Mouse (Mus musculus): ENCODE measurements around the gene Snapc2. TPM values are rescaled to one million over a fixed set of nuclear protein-coding genes. Genes with fewer than 3 reads are reported as not detected.

The Snapc2 gene
- polyA plus RNA-seq, 1 experiment = 6.0 TPM

- H3K4me3 ChIP-seq (replicated peaks) = no peak overlapping the region
- peaks cover 30% of the 10 kb centered on the region for H3K4me1 ChIP-seq (ENCODE audit: control insufficient read depth)
- TF ChIP-seq GATA1 (IDR thresholded peaks at IDR 0.05; ENCODE audit: low read length) (no peak), TAL1 (IDR thresholded peaks at IDR 0.05; ENCODE audit: low read length) (no peak)
- peaks cover 51% of the 10 kb centered on the region for H3K27me3 ChIP-seq (ENCODE audit: control insufficient read depth)
- H3K9me3 ChIP-seq (ENCODE audit: control insufficient read depth, low read length) = no peaks in the 10 kb centered on the region
- H3K36me3 ChIP-seq (ENCODE audit: control insufficient read depth) = no peaks in the 10 kb centered on the region
These were observed 23.1 kb upstream of the Snapc2 start for GRCm38 (mm10) chr8:4229784-4230183.

GRCm38 (mm10) chr8:4230612-4231351 is 22.1 kb upstream of the Snapc2 start:
- H3K4me1 ChIP-seq (ENCODE audit: control insufficient read depth) = peaks cover 30% of the 10 kb centered on the region
- H3K36me3 ChIP-seq (ENCODE audit: control insufficient read depth) = no peaks in the 10 kb centered on the region
- H3K27me3 ChIP-seq (ENCODE audit: control insufficient read depth) = peaks cover 41% of the 10 kb centered on the region
- TF ChIP-seq TAL1 (IDR thresholded peaks at IDR 0.05; ENCODE audit: low read length) = no peak
- no peak overlapping the region for H3K4me3 ChIP-seq (replicated peaks)
- no peaks in the 10 kb centered on the region for H3K9me3 ChIP-seq (ENCODE audit: control insufficient read depth, low read length)

- H3K9me3 ChIP-seq (ENCODE audit: control insufficient read depth, low read length) = no peaks in the 10 kb centered on the region
- H3K4me3 ChIP-seq (replicated peaks) = peak overlapping the region; percentile 77
- H3K27me3 ChIP-seq (ENCODE audit: control insufficient read depth) = no peaks in the 10 kb centered on the region
- H3K36me3 ChIP-seq (ENCODE audit: control insufficient read depth) = peaks cover 30% of the 10 kb centered on the region
- TF ChIP-seq GATA1 (IDR thresholded peaks at IDR 0.05; ENCODE audit: low read length) (no peak), TAL1 (IDR thresholded peaks at IDR 0.05; ENCODE audit: low read length) (no peak)
- peaks cover 53% of the 10 kb centered on the region for H3K4me1 ChIP-seq (ENCODE audit: control insufficient read depth)
These were observed 15.0 kb upstream of the Snapc2 start for GRCm38 (mm10) chr8:4237814-4238433.

- TF ChIP-seq TAL1 (IDR thresholded peaks at IDR 0.05; ENCODE audit: low read length) = no peak
- no peak for TF ChIP-seq GATA1 (IDR thresholded peaks at IDR 0.05; ENCODE audit: low read length)
- peak within 1 kb of the TSS; percentile 77 for H3K4me3 ChIP-seq (replicated peaks)
- no peaks in the 10 kb centered on the region for H3K27me3 ChIP-seq (ENCODE audit: control insufficient read depth)
- peaks cover 37% of the 10 kb centered on the region for H3K36me3 ChIP-seq (ENCODE audit: control insufficient read depth)
- H3K4me1 ChIP-seq (ENCODE audit: control insufficient read depth) = peaks cover 53% of the 10 kb centered on the region
- no peaks in the 10 kb centered on the region for H3K9me3 ChIP-seq (ENCODE audit: control insufficient read depth, low read length)
These were observed 14.3 kb upstream of the Snapc2 start, which contains the start of the genes Map2k7 and Gm49320 for GRCm38 (mm10) chr8:4238434-4239192. Map2k7 (plus strand) TSS chr8:4238740. Gm49320 (plus strand) TSS chr8:4238865.

GRCm38 (mm10) chr8:4239193-4239890 is 13.5 kb upstream of the Snapc2 start:
- TF ChIP-seq TAL1 (IDR thresholded peaks at IDR 0.05; ENCODE audit: low read length) (no peak), GATA1 (IDR thresholded peaks at IDR 0.05; ENCODE audit: low read length) (peak; percentile 66)
- Histone ChIP-seq H3K9me3 (ENCODE audit: control insufficient read depth, low read length) (no peaks in the 10 kb centered on the region), H3K4me3 (replicated peaks) (peak overlapping the region; percentile 77), H3K4me1 (ENCODE audit: control insufficient read depth) (peaks cover 53% of the 10 kb centered on the region), H3K27me3 (ENCODE audit: control insufficient read depth) (no peaks in the 10 kb centered on the region), H3K36me3 (ENCODE audit: control insufficient read depth) (peaks cover 44% of the 10 kb centered on the region)

GRCm38 (mm10) chr8:4245061-4245460 is 7.8 kb upstream of the Snapc2 start:
- no peaks in the 10 kb centered on the region for H3K9me3 ChIP-seq (ENCODE audit: control insufficient read depth, low read length)
- H3K4me3 ChIP-seq (replicated peaks) = no peak overlapping the region
- H3K36me3 ChIP-seq (ENCODE audit: control insufficient read depth) = peaks cover 79% of the 10 kb centered on the region
- TF ChIP-seq GATA1 (IDR thresholded peaks at IDR 0.05; ENCODE audit: low read length) = no peak
- no peak for TF ChIP-seq TAL1 (IDR thresholded peaks at IDR 0.05; ENCODE audit: low read length)
- peaks cover 44% of the 10 kb centered on the region for H3K4me1 ChIP-seq (ENCODE audit: control insufficient read depth)
- H3K27me3 ChIP-seq (ENCODE audit: control insufficient read depth) = peaks cover 4% of the 10 kb centered on the region; the same call in 1 of the 2 replicates

- peaks cover 45% of the 10 kb centered on the region for H3K4me1 ChIP-seq (ENCODE audit: control insufficient read depth)
- TF ChIP-seq TAL1 (IDR thresholded peaks at IDR 0.05; ENCODE audit: low read length) (no peak), GATA1 (IDR thresholded peaks at IDR 0.05; ENCODE audit: low read length) (no peak)
- peaks cover 76% of the 10 kb centered on the region for H3K36me3 ChIP-seq (ENCODE audit: control insufficient read depth)
- no peaks in the 10 kb centered on the region for H3K9me3 ChIP-seq (ENCODE audit: control insufficient read depth, low read length)
- H3K4me3 ChIP-seq (replicated peaks) = no peak overlapping the region
- H3K27me3 ChIP-seq (ENCODE audit: control insufficient read depth) = peaks cover 4% of the 10 kb centered on the region; the same call in 1 of the 2 replicates
These were observed 7.1 kb upstream of the Snapc2 start for GRCm38 (mm10) chr8:4245737-4246136.

GRCm38 (mm10) chr8:4247241-4247640 is 5.6 kb upstream of the Snapc2 start:
- Histone ChIP-seq H3K9me3 (ENCODE audit: control insufficient read depth, low read length) (no peaks in the 10 kb centered on the region), H3K4me3 (replicated peaks) (no peak overlapping the region), H3K36me3 (ENCODE audit: control insufficient read depth) (peaks cover 63% of the 10 kb centered on the region), H3K4me1 (ENCODE audit: control insufficient read depth) (peaks cover 42% of the 10 kb centered on the region), H3K27me3 (ENCODE audit: control insufficient read depth) (peaks cover 4% of the 10 kb centered on the region; the same call in 1 of the 2 replicates)
- TF ChIP-seq GATA1 (IDR thresholded peaks at IDR 0.05; ENCODE audit: low read length) (no peak), TAL1 (IDR thresholded peaks at IDR 0.05; ENCODE audit: low read length) (no peak)

Measured in erythroblast, embryonic 14.5 days (primary cell).